ENCODE assay signal across 30 mouse cellular contexts in genomic region chr1:172352001-172352400, GRCm38 (mm10). TPM values are rescaled to one million over a fixed set of nuclear protein-coding genes. Genes with fewer than 3 reads are reported as not detected.
A peak's percentile ranks its signal among the peaks of the same experiment; 100 is the strongest.
DNase-seq lines count a peak whose midpoint lies in the region; ATAC-seq and TF ChIP-seq lines count a peak whose summit lies in the region.
"Had no signal": no experiment of that assay in that cellular context is flagged by ENCODE, and none has a peak within 500 bp of the region (broad histone marks: within the 10 kb centered on the region; RNA-seq: fewer than 3 reads in every experiment).

No protein-coding gene starts in this region.

- peaks cover 3% of the 10 kb centered on the region; the same call in 1 of the 2 replicates for H3K4me1 ChIP-seq in cerebellum, adult 2 months (ENCODE audit: control insufficient read depth, insufficient read depth, low read length)
- H3K4me1 ChIP-seq in kidney, adult 2 months (ENCODE audit: control insufficient read depth, insufficient read depth, low read length) = peaks cover 3% of the 10 kb centered on the region; the same call in 1 of the 2 replicates
- H3K4me1 ChIP-seq in midbrain, embryonic 10.5 days = peaks cover 94% of the 10 kb centered on the region
- peaks cover 41% of the 10 kb centered on the region for H3K4me1 ChIP-seq in midbrain, embryonic 14.5 days (ENCODE audit: control insufficient read depth, insufficient read depth, low read length)
- no peaks in the 10 kb centered on the region for H3K4me1 ChIP-seq in small intestine, adult 2 months (ENCODE audit: control insufficient read depth, insufficient read depth, insufficient read length, low read length)
- H3K4me1 ChIP-seq in heart, embryonic 11.5 days (ENCODE audit: control insufficient read depth, insufficient read depth, low read length) = peaks cover 9% of the 10 kb centered on the region

- no peak for TF ChIP-seq POLR2A in cerebellum, adult 2 months (IDR thresholded peaks at IDR 0.05; ENCODE audit: borderline replicate concordance, insufficient read depth, low read length)
- no peak for TF ChIP-seq POLR2A in kidney, adult 2 months (IDR thresholded peaks at IDR 0.05; ENCODE audit: low read depth, low read length)
- no peak for TF ChIP-seq POLR2A in small intestine, adult 2 months (IDR thresholded peaks at IDR 0.05; ENCODE audit: low read depth, low read length)

- peak overlapping the region; percentile 27; the same call in 1 of the 2 replicates for H3K27ac ChIP-seq in cerebellum, adult 2 months (ENCODE audit: insufficient read depth, low read length)
- peak overlapping the region; percentile 54 for H3K27ac ChIP-seq in kidney, adult 2 months (ENCODE audit: insufficient read depth, low read depth, low read length)
- H3K27ac ChIP-seq in midbrain, embryonic 10.5 days (replicated peaks) = peak overlapping the region; percentile 98
- H3K27ac ChIP-seq in midbrain, embryonic 14.5 days (replicated peaks; ENCODE audit: low read depth, low read length) = no peak overlapping the region
- H3K27ac ChIP-seq in small intestine, adult 2 months (ENCODE audit: insufficient read depth, low read depth, low read length) = 0 out of 2 replicates have a peak overlapping the region, but pooled peaks have one; percentile 2
- no peak overlapping the region for H3K27ac ChIP-seq in heart, embryonic 11.5 days (ENCODE audit: low read depth, low read length)
- H3K27ac ChIP-seq: embryonic facial prominence, embryonic 12.5 days; limb, embryonic 12.5 days; liver, embryonic 15.5 days had no signal

- H3K27me3 ChIP-seq in cerebellum, adult 2 months (ENCODE audit: control insufficient read depth, insufficient read depth, low read length) = no peaks in the 10 kb centered on the region
- H3K27me3 ChIP-seq in kidney, adult 2 months (replicated peaks; ENCODE audit: control insufficient read depth, insufficient read depth, low read length) = no peaks in the 10 kb centered on the region
- peaks cover 71% of the 10 kb centered on the region for H3K27me3 ChIP-seq in midbrain, embryonic 10.5 days (ENCODE audit: low read depth, poor library complexity, severe bottlenecking)
- no peaks in the 10 kb centered on the region for H3K27me3 ChIP-seq in midbrain, embryonic 14.5 days (ENCODE audit: control insufficient read depth, insufficient read depth, low read length)
- peaks cover 8% of the 10 kb centered on the region; the same call in 1 of the 2 replicates for H3K27me3 ChIP-seq in small intestine, adult 2 months (ENCODE audit: control insufficient read depth, insufficient read depth, low read length)
- peaks cover 33% of the 10 kb centered on the region for H3K27me3 ChIP-seq in heart, embryonic 11.5 days (ENCODE audit: control insufficient read depth, insufficient read depth, low read length)
- H3K27me3 ChIP-seq: hindbrain, embryonic 15.5 days had no signal

- TF ChIP-seq CTCF in cerebellum, adult 2 months (IDR thresholded peaks at IDR 0.05; ENCODE audit: borderline replicate concordance, insufficient read depth, low read depth, low read length) = no peak
- no peak for TF ChIP-seq CTCF in kidney, adult 2 months (conservative IDR thresholded peaks at IDR 0.05; ENCODE audit: insufficient read depth, insufficient read length, low read depth, low read length)
- no peak for TF ChIP-seq CTCF in small intestine, adult 2 months (IDR thresholded peaks at IDR 0.05; ENCODE audit: extremely low read depth, insufficient read length, insufficient replicate concordance, low read depth, low read length)

- no peak overlapping the region for H3K4me3 ChIP-seq in cerebellum, adult 2 months (replicated peaks; ENCODE audit: insufficient read depth, low read depth, low read length)
- no peak overlapping the region for H3K4me3 ChIP-seq in kidney, adult 2 months (ENCODE audit: insufficient read depth, low read depth, low read length)
- no peak overlapping the region for H3K4me3 ChIP-seq in midbrain, embryonic 10.5 days
- H3K4me3 ChIP-seq in midbrain, embryonic 14.5 days (replicated peaks; ENCODE audit: low read depth, low read length) = no peak overlapping the region
- H3K4me3 ChIP-seq in small intestine, adult 2 months (ENCODE audit: low read depth, low read length) = no peak overlapping the region
- no peak overlapping the region for H3K4me3 ChIP-seq in heart, embryonic 11.5 days (ENCODE audit: low read depth, low read length)
- H3K4me3 ChIP-seq: embryonic facial prominence, embryonic 12.5 days; heart, embryonic 12.5 days; hindbrain, embryonic 15.5 days; limb, embryonic 12.5 days; liver, embryonic 15.5 days had no signal

- H3K4me2 ChIP-seq in midbrain, embryonic 14.5 days (ENCODE audit: low read length) = no peak overlapping the region
- H3K4me2 ChIP-seq in heart, embryonic 11.5 days = no peak overlapping the region
- H3K4me2 ChIP-seq: embryonic facial prominence, embryonic 12.5 days; heart, embryonic 12.5 days; hindbrain, embryonic 15.5 days; limb, embryonic 12.5 days; liver, embryonic 15.5 days; lung, embryonic 14.5 days had no signal

- DNase-seq in cerebellum, adult 2 months = no peak
- no peak for DNase-seq in cerebellum, postnatal 4 days (ENCODE audit: low spot score in 2 of 2)
- no peak for DNase-seq in kidney, adult 2 months
- no peak for DNase-seq in kidney, postnatal 14 days
- no peak for DNase-seq in midbrain, embryonic 10.5 days (ENCODE audit: low spot score)
- no peak for DNase-seq in midbrain, embryonic 14.5 days
- DNase-seq: B cell, adult 2 months; cerebellum, adult 11-12 months; cerebellum, postnatal 10 days; gastrocnemius, postnatal 25 days; heart, adult 11 months; heart, postnatal 4 days; kidney, adult 11 months; kidney, postnatal 25 days; lung, embryonic 14.5 days; lung, postnatal 14 days; right cerebral cortex, postnatal 25 days; spleen, adult 18-20 months; thymus, postnatal 14 days had no signal

- ATAC-seq in midbrain, embryonic 14.5 days (ENCODE audit: low FRiP score, low TSS enrichment) = no peak
- ATAC-seq in heart, embryonic 11.5 days (replicated peaks; ENCODE audit: insufficient number of reproducible peaks, low FRiP score, low TSS enrichment) = no peak
- ATAC-seq: inflammation-experienced regulatory T-cells, adult 6 months; midbrain, embryonic 16.5 days had no signal

- H3K9ac ChIP-seq in midbrain, embryonic 14.5 days (replicated peaks; ENCODE audit: low read length) = no peak overlapping the region
- H3K9ac ChIP-seq in heart, embryonic 11.5 days (ENCODE audit: low read depth, low read length) = no peak overlapping the region
- H3K9ac ChIP-seq: embryonic facial prominence, embryonic 12.5 days; heart, embryonic 12.5 days; hindbrain, embryonic 15.5 days; limb, embryonic 12.5 days; liver, embryonic 15.5 days; lung, embryonic 14.5 days had no signal

- WGBS in cerebellum, adult 2 months = 76% methylated on average over 6 of the region's 6 CpGs
- 53% methylated on average over 6 of the region's 6 CpGs for WGBS in kidney, adult 2 months
- 81% methylated on average over 6 of the region's 6 CpGs for WGBS in midbrain, embryonic 10.5 days
- WGBS in midbrain, embryonic 14.5 days = 75% methylated on average over 6 of the region's 6 CpGs
- 68% methylated on average over 6 of the region's 6 CpGs for WGBS in small intestine, adult 2 months
- 61% methylated on average over 6 of the region's 6 CpGs for WGBS in heart, embryonic 11.5 days (ENCODE audit: insufficient replicate concordance)

- H3K9me3 ChIP-seq in midbrain, embryonic 10.5 days (replicated peaks) = no peaks in the 10 kb centered on the region
- no peaks in the 10 kb centered on the region for H3K9me3 ChIP-seq in midbrain, embryonic 14.5 days (ENCODE audit: control insufficient read depth, low read length)
- no peaks in the 10 kb centered on the region for H3K9me3 ChIP-seq in heart, embryonic 11.5 days (replicated peaks; ENCODE audit: control insufficient read depth, low read length)
- H3K9me3 ChIP-seq: embryonic facial prominence, embryonic 12.5 days; heart, embryonic 12.5 days; hindbrain, embryonic 15.5 days; limb, embryonic 12.5 days; liver, embryonic 15.5 days had no signal

- H3K36me3 ChIP-seq in kidney, adult 2 months (ENCODE audit: control insufficient read depth, insufficient read depth, low read length) = no peaks in the 10 kb centered on the region
- H3K36me3 ChIP-seq in midbrain, embryonic 10.5 days = no peaks in the 10 kb centered on the region
- no peaks in the 10 kb centered on the region for H3K36me3 ChIP-seq in midbrain, embryonic 14.5 days (ENCODE audit: control insufficient read depth, insufficient read depth, low read length)
- H3K36me3 ChIP-seq in small intestine, adult 2 months (ENCODE audit: control insufficient read depth, insufficient read depth, low read length) = no peaks in the 10 kb centered on the region
- H3K36me3 ChIP-seq in heart, embryonic 11.5 days (ENCODE audit: control insufficient read depth, insufficient read depth, low read length) = no peaks in the 10 kb centered on the region
- H3K36me3 ChIP-seq: embryonic facial prominence, embryonic 12.5 days; heart, embryonic 12.5 days; hindbrain, embryonic 15.5 days; limb, embryonic 12.5 days; liver, embryonic 15.5 days had no signal

RNA-seq across cellular contexts. Expression of gene Kcnj10, which starts 11.0 kb away (rescaled TPM):
- polyA plus RNA-seq in cerebellum, adult 2 months (2012; rRNA removed) = 141 and 174 TPM in 2 replicates
- polyA plus RNA-seq in kidney, adult 2 months (2012; rRNA removed) = 17.0 and 17.1 TPM in 2 replicates
- polyA plus RNA-seq in midbrain, embryonic 10.5 days (2016; fragmentation: Nextera tagmentation; extraction: Ambion mirVana) = 0.46 and 0.75 TPM in 2 replicates
- 1.5 TPM in 2 replicates for polyA plus RNA-seq in midbrain, embryonic 14.5 days (2014; fragmentation: Nextera tagmentation; extraction: Ambion mirVana)
- polyA plus RNA-seq in small intestine, adult 2 months (2012; rRNA removed) = 0.44 and 0.65 TPM in 2 replicates
- 0.09 TPM in 1 of 2 replicates, not detected in the other for polyA plus RNA-seq in heart, embryonic 11.5 days (2014; fragmentation: Nextera tagmentation; extraction: Ambion mirVana)
- polyA plus RNA-seq: heart, embryonic 12.5 days; heart, postnatal 0 days had no signal

RNA-seq across cellular contexts. Expression of gene Kcnj9, which starts 22.9 kb away (rescaled TPM):
- polyA plus RNA-seq in cerebellum, adult 2 months (2012; rRNA removed) = 116 and 130 TPM in 2 replicates
- polyA plus RNA-seq in kidney, adult 2 months (2012; rRNA removed) = 0.06 and 0.11 TPM in 2 replicates
- polyA plus RNA-seq in midbrain, embryonic 10.5 days (2016; fragmentation: Nextera tagmentation; extraction: Ambion mirVana) = 0.23 and 0.61 TPM in 2 replicates
- 3.0 and 3.9 TPM in 2 replicates for polyA plus RNA-seq in midbrain, embryonic 14.5 days (2014; fragmentation: Nextera tagmentation; extraction: Ambion mirVana)
- polyA plus RNA-seq in small intestine, adult 2 months (2012; rRNA removed) = 0.25 TPM in 1 of 2 replicates, not detected in the other
- 0.59 and 0.77 TPM in 2 replicates for polyA plus RNA-seq in heart, embryonic 11.5 days (2014; fragmentation: Nextera tagmentation; extraction: Ambion mirVana)
- polyA plus RNA-seq: heart, embryonic 12.5 days; heart, postnatal 0 days; inflammation-experienced regulatory T-cells, adult 6 months; limb, embryonic 12.5 days; liver, embryonic 15.5 days; stomach, embryonic 16.5 days had no signal

RNA-seq across cellular contexts. Expression of gene Pigm, which starts 24.3 kb away (rescaled TPM):
- polyA plus RNA-seq in cerebellum, adult 2 months (2012; rRNA removed) = 7.5 and 7.9 TPM in 2 replicates
- 4.9 and 5.6 TPM in 2 replicates for polyA plus RNA-seq in kidney, adult 2 months (2012; rRNA removed)
- polyA plus RNA-seq in midbrain, embryonic 10.5 days (2016; fragmentation: Nextera tagmentation; extraction: Ambion mirVana) = 9.3 and 9.9 TPM in 2 replicates
- 5.2 and 6.4 TPM in 2 replicates for polyA plus RNA-seq in midbrain, embryonic 14.5 days (2014; fragmentation: Nextera tagmentation; extraction: Ambion mirVana)
- 3.5 and 4.8 TPM in 2 replicates for polyA plus RNA-seq in small intestine, adult 2 months (2012; rRNA removed)
- polyA plus RNA-seq in heart, embryonic 11.5 days (2014; fragmentation: Nextera tagmentation; extraction: Ambion mirVana) = 8.8 and 9.8 TPM in 2 replicates

RNA-seq across cellular contexts. Expression of gene Atp1a2, which starts 54.1 kb away (rescaled TPM):
- polyA plus RNA-seq in cerebellum, adult 2 months (2012; rRNA removed) = 535 and 584 TPM in 2 replicates
- 21.5 and 36.4 TPM in 2 replicates for polyA plus RNA-seq in kidney, adult 2 months (2012; rRNA removed)
- 3.0 and 4.3 TPM in 2 replicates for polyA plus RNA-seq in midbrain, embryonic 10.5 days (2016; fragmentation: Nextera tagmentation; extraction: Ambion mirVana)
- 18.2 and 19.4 TPM in 2 replicates for polyA plus RNA-seq in midbrain, embryonic 14.5 days (2014; fragmentation: Nextera tagmentation; extraction: Ambion mirVana)
- 2.7 and 3.5 TPM in 2 replicates for polyA plus RNA-seq in small intestine, adult 2 months (2012; rRNA removed)
- polyA plus RNA-seq in heart, embryonic 11.5 days (2014; fragmentation: Nextera tagmentation; extraction: Ambion mirVana) = 4.7 and 7.0 TPM in 2 replicates

Comparison
In these comparisons a context has a peak if more than half of its experiments do, and no peak if none do; other contexts are left out.
1. H3K27ac ChIP-seq: peak in cerebellum, adult 2 months (single experiment), kidney, adult 2 months (single experiment), midbrain, embryonic 10.5 days (single experiment) and small intestine, adult 2 months (single experiment); none in midbrain, embryonic 14.5 days (single experiment) and heart, embryonic 11.5 days (single experiment).
2. RNA of gene Kcnj9, which starts 22.9 kb away (polyA plus RNA-seq): 116 to 130 TPM in cerebellum, adult 2 months; 3.0 to 3.9 TPM in midbrain, embryonic 14.5 days, 0.59 to 0.77 TPM in heart, embryonic 11.5 days, 0.23 to 0.61 TPM in midbrain, embryonic 10.5 days, 0.06 to 0.11 TPM in kidney, adult 2 months and 0.25 TPM in small intestine, adult 2 months; every median in the first group is over 10 times any median in the second.